Mouse (Mus musculus) ES-E14 (cell line): ENCODE data around the gene Cdc42ep1.

ENCODE experiments used
- CHD2 ChIP-seq: IDR thresholded peaks from 2 replicates; pipeline ENCODE4 v1.6.1; 2014; ENCODE audit warnings: mild to moderate bottlenecking, low read depth, low read length, inconsistent platforms
- HCFC1 ChIP-seq: IDR thresholded peaks from 2 replicates; pipeline ENCODE4 v1.6.1; 2012; ENCODE audit warnings: low read length, inconsistent platforms, borderline replicate concordance; ENCODE audit not compliant: insufficient read depth
- MAFK ChIP-seq: IDR thresholded peaks from 2 replicates; pipeline ENCODE4 v1.6.1; 2014; ENCODE audit warnings: mild to moderate bottlenecking, low read depth, low read length, inconsistent platforms; ENCODE audit not compliant: insufficient read depth
- ZC3H11A ChIP-seq: IDR thresholded peaks from 2 replicates; pipeline ENCODE4 v1.6.1; 2012; ENCODE audit warnings: low read depth, mild to moderate bottlenecking, inconsistent platforms, low read length, borderline replicate concordance
- ZNF384 ChIP-seq: IDR thresholded peaks from 2 replicates; pipeline ENCODE4 v1.6.1; 2012; ENCODE audit warnings: low read depth, low read length, inconsistent platforms

DNA sequence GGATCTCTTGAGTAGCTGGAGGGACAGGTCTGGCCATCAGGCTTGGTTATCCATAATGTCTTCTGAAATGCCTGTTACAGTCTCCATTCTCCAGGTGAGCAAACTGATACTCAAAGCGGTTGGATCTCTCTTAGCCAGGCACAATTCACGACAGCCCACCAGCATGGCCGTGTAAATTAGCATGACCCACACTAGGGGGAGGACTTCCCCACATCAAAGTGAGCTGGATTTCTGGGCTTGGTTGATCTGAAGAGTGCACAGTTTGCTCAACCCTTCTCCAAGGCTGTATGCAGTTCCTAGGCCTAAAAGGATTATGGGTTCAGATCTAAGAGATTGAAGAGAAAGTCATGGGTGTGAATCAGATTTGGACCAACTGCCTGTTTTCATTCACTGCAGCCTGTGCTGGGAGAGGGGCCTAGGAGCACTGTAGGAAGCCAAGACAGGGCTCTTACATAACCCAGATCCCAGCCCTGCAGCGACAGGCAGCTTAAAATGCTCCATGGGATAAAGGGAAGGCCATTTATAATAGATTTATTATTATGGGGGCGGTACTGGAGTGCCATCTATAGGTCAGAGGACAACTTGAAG lies 29.7 kb downstream of the Cdc42ep1 start:
- TF ChIP-seq CHD2 (no peak), MAFK (no peak), HCFC1 (no peak), ZC3H11A (no peak), ZNF384 (no peak)
